In the genomic region with DNA sequence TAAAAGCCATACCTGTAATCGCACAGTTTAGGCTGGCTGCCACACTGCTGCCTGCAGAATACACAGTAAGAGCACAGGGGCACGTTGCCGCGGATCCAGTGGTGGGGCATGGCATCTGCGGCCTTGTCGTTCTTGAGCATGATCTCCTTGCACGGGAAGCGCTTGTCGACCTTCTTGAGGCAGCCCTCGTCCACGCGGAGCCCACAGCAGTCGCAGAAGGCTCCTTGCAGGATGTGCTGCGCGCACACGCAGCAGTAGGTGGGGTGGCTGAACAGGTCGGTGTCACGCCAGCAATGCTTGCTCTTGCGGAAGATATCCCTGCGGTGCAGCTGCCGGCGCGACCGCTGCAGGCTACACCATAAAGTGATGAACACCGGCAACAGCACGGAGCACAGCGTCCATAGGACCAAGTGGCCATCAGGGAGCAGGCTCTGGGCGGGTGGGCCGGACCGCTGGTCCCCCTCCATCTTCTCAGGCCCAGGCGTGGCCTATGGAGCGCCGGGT, we compare ENCODE assay signal across 8 mouse cellular contexts. TPM values are rescaled to one million over a fixed set of nuclear protein-coding genes. Genes with fewer than 3 reads are reported as not detected.
DNase-seq lines count a peak whose midpoint lies in the region; ATAC-seq and TF ChIP-seq lines count a peak whose summit lies in the region.

No protein-coding gene starts in this region.

- H3K27me3 ChIP-seq in forebrain, embryonic 14.5 days (replicated peaks; ENCODE audit: control insufficient read depth, insufficient read depth, low read length) = no peaks in the 10 kb centered on the region
- H3K27me3 ChIP-seq in kidney, postnatal 0 days (ENCODE audit: insufficient read depth, low read length) = no peaks in the 10 kb centered on the region

- peak overlapping the region; percentile 60; the same call in 1 of the 2 replicates for H3K27ac ChIP-seq in forebrain, embryonic 14.5 days (ENCODE audit: low read depth, low read length)
- H3K27ac ChIP-seq in kidney, postnatal 0 days = peak overlapping the region; percentile 80
- H3K27ac ChIP-seq in macrophage = no peak overlapping the region

- no peaks in the 10 kb centered on the region for H3K9me3 ChIP-seq in forebrain, embryonic 14.5 days (replicated peaks; ENCODE audit: control insufficient read depth, low read length)
- H3K9me3 ChIP-seq in kidney, postnatal 0 days (replicated peaks; ENCODE audit: low read length) = no peaks in the 10 kb centered on the region

- ATAC-seq in forebrain, embryonic 14.5 days = peak; percentile 48
- ATAC-seq in kidney, postnatal 0 days (replicated peaks; ENCODE audit: low FRiP score, low read depth) = peak; percentile 77

- WGBS in forebrain, embryonic 14.5 days = under 1% methylated on average over 33 of the region's 33 CpGs
- under 1% methylated on average over 33 of the region's 33 CpGs for WGBS in kidney, postnatal 0 days
- WGBS in macrophage (ENCODE audit: missing documents) = 0% methylated on average over 33 of the region's 33 CpGs

- peaks cover 17% of the 10 kb centered on the region for H3K4me1 ChIP-seq in forebrain, embryonic 14.5 days (ENCODE audit: control insufficient read depth, insufficient read depth, low read length)
- peaks cover 17% of the 10 kb centered on the region; the same call in 1 of the 2 replicates for H3K4me1 ChIP-seq in kidney, postnatal 0 days (replicated peaks; ENCODE audit: insufficient read depth, low read length)

- H3K9ac ChIP-seq in forebrain, embryonic 14.5 days (ENCODE audit: low read length) = peak overlapping the region; percentile 91
- H3K9ac ChIP-seq in kidney, postnatal 0 days (ENCODE audit: low read depth, low read length) = peak overlapping the region; percentile 81

- peak overlapping the region; percentile 91 for H3K4me2 ChIP-seq in forebrain, embryonic 14.5 days (ENCODE audit: low read length)
- peak overlapping the region; percentile 95 for H3K4me2 ChIP-seq in kidney, postnatal 0 days (ENCODE audit: low read length)

- peaks cover 38% of the 10 kb centered on the region for H3K79me2 ChIP-seq in macrophage (ENCODE audit: inconsistent target)

- peaks cover 6% of the 10 kb centered on the region for H3K36me3 ChIP-seq in forebrain, embryonic 14.5 days (ENCODE audit: control insufficient read depth, insufficient read depth, low read length)
- H3K36me3 ChIP-seq in kidney, postnatal 0 days (ENCODE audit: insufficient read depth, low read length) = no peaks in the 10 kb centered on the region
- 0 out of 2 replicates have a peak, but pooled peaks cover under 1% of the 10 kb centered on the region for H3K36me3 ChIP-seq in macrophage (ENCODE audit: inconsistent target)

- DNase-seq in layer of hippocampus, adult 11-12 months (ENCODE audit: low spot score) = peak; percentile 44
- DNase-seq in layer of hippocampus, adult 9-10 months (ENCODE audit: low spot score) = no peak
- peak; percentile 67 for DNase-seq in T-cell, adult 2 months (ENCODE audit: low spot score)
- DNase-seq in forebrain, embryonic 14.5 days (ENCODE audit: low spot score) = peak; percentile 48
- no peak for DNase-seq in kidney, postnatal 0 days (ENCODE audit: low spot score)
- peak; percentile 49 for DNase-seq in right cerebral cortex, postnatal 4 days
- DNase-seq in Muller cell, postnatal 12 days (ENCODE audit: inconsistent ontology term) = no peak

- TF ChIP-seq CTCF in kidney, postnatal 0 days (IDR thresholded peaks at IDR 0.05; ENCODE audit: low read depth) = no peak

- peak overlapping the region; percentile 83 for H3K4me3 ChIP-seq in forebrain, embryonic 14.5 days (ENCODE audit: low read depth, low read length)
- H3K4me3 ChIP-seq in kidney, postnatal 0 days (replicated peaks; ENCODE audit: low read depth, low read length) = peak overlapping the region; percentile 74
- H3K4me3 ChIP-seq in macrophage (ENCODE audit: inconsistent target) = peak overlapping the region; percentile 54

RNA-seq across cellular contexts. Expression of a gene that starts 6.7 kb away (rescaled TPM):
- polyA plus RNA-seq in forebrain, embryonic 14.5 days (2014; fragmentation: Nextera tagmentation; extraction: Ambion mirVana) = 9.9 and 12.0 TPM in 2 replicates
- polyA plus RNA-seq in kidney, postnatal 0 days (2015; fragmentation: Nextera tagmentation; extraction: Ambion mirVana) = 2.6 and 3.3 TPM in 2 replicates
- total RNA-seq in macrophage (2018; cell fraction: chromatin; rRNA removed) = 10 to 100 TPM in 15 of 26 experiments, 1 to 10 TPM in 11; 2.0 to 22.1 (median 14.3) TPM
- total RNA-seq in macrophage (2018; cell fraction: cytosol; rRNA removed) = 1 to 10 TPM; 3.9 to 8.9 (median 5.8) TPM
- 10 to 100 TPM in 16 of 26 experiments, 1 to 10 TPM in 10; 5.0 to 20.2 (median 11.0) TPM for total RNA-seq in macrophage (2018; cell fraction: nucleus; rRNA removed)
- polyA plus RNA-seq in macrophage (2018) = 3.6 to 6.2 TPM (median 4.9 TPM) in 3 replicates

RNA-seq across cellular contexts. Expression of a gene that starts 13.7 kb away (rescaled TPM):
- polyA plus RNA-seq in forebrain, embryonic 14.5 days (2014; fragmentation: Nextera tagmentation; extraction: Ambion mirVana) = not detected in 2 replicates
- polyA plus RNA-seq in kidney, postnatal 0 days (2015; fragmentation: Nextera tagmentation; extraction: Ambion mirVana) = 0.45 TPM in 1 of 2 replicates, not detected in the other
- total RNA-seq in macrophage (2018; cell fraction: chromatin; rRNA removed) = not detected
- not detected for total RNA-seq in macrophage (2018; cell fraction: cytosol; rRNA removed)
- not detected for total RNA-seq in macrophage (2018; cell fraction: nucleus; rRNA removed)
- not detected in 3 replicates for polyA plus RNA-seq in macrophage (2018)

Comparison
In these comparisons a context has a peak if more than half of its experiments do, and no peak if none do; other contexts are left out.
1. DNase-seq: peak in layer of hippocampus, adult 11-12 months (single experiment), T-cell, adult 2 months (single experiment), forebrain, embryonic 14.5 days (single experiment) and right cerebral cortex, postnatal 4 days (single experiment); none in layer of hippocampus, adult 9-10 months (single experiment), kidney, postnatal 0 days (single experiment) and Muller cell, postnatal 12 days (single experiment).
2. Peak in every context shown above with its lines, with median percentiles within 50 percentile points of each other: H3K4me3 ChIP-seq.